Mouse (Mus musculus): Measurements from ENCODE around the gene Pramel1.

DNA sequence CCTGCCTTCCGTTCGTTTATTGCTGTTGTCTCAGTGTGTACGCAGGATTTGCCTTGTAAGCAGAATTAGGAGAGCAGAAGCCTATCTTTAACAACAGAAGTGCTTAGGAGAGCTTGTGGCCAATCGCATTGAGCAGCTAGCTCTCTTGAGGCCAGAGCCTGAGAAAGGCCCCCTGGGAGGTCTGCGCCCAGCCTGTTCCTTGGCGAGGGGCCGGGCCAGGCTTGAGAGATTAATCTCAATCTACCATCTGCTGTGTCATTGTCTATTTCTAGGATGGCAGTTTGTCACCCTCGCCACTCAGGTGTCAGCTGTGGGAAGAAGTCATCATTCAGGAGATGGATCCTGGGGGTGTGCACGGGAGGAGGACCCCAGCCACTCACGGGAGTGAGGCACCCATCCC, 32.7 kb upstream of the Pramel1 start:
- no peak for TF ChIP-seq POLR2A (IDR thresholded peaks at IDR 0.05; ENCODE audit: low read depth, low read length)
- TF ChIP-seq CTCF (IDR thresholded peaks at IDR 0.05; ENCODE audit: borderline replicate concordance, insufficient read depth, low read length), result no peak

All from embryonic fibroblast, embryonic 13.5 days (primary cell).